Mouse (Mus musculus): ENCODE results near the gene Chad. TPM values are rescaled to one million over a fixed set of nuclear protein-coding genes. Genes with fewer than 3 reads are reported as not detected.
A peak's percentile ranks its signal among the peaks of the same experiment; 100 is the strongest.

Gene Chad
- total and polyA plus RNA-seq, 2 experiments from 2014 or later, result 0.44 TPM; not detected in 1

GRCm38 (mm10) chr11:94563821-94564220, 1.0 kb upstream of the Chad start:
- peak overlapping the region; percentile 42; the same call in 1 of the 2 replicates for H3K4me2 ChIP-seq (ENCODE audit: low read depth)
- no peak overlapping the region for H3K4me3 ChIP-seq (ENCODE audit: low read depth, low read length)
- H3K4me1 ChIP-seq (ENCODE audit: insufficient read depth), result peaks cover 6% of the 10 kb centered on the region; the same call in 1 of the 2 replicates
- H3K36me3 ChIP-seq (ENCODE audit: insufficient read depth), result no peaks in the 10 kb centered on the region
- no peaks in the 10 kb centered on the region for H3K27me3 ChIP-seq (ENCODE audit: insufficient read depth, low read length)
- H3K9me3 ChIP-seq (ENCODE audit: low read length), result no peaks in the 10 kb centered on the region
- ATAC-seq, result peak; percentile 56
- H3K27ac ChIP-seq (ENCODE audit: low read depth, low read length), result no peak overlapping the region
- 46% methylated on average over 5 of the region's 5 CpGs for WGBS
- no peak for TF ChIP-seq CTCF (IDR thresholded peaks at IDR 0.05; ENCODE audit: low read depth)
- H3K9ac ChIP-seq, result no peak overlapping the region
- DNase-seq, result no peak

- Histone ChIP-seq H3K9ac (0 out of 2 replicates have a peak overlapping the region, but pooled peaks have one; percentile 10), H3K27ac (ENCODE audit: low read depth, low read length) (no peak overlapping the region), H3K4me3 (ENCODE audit: low read depth, low read length) (peak overlapping the region; percentile 22), H3K4me2 (ENCODE audit: low read depth) (peak overlapping the region; percentile 42), H3K4me1 (ENCODE audit: insufficient read depth) (peaks cover 6% of the 10 kb centered on the region; the same call in 1 of the 2 replicates), H3K36me3 (ENCODE audit: insufficient read depth) (no peaks in the 10 kb centered on the region), H3K27me3 (ENCODE audit: insufficient read depth, low read length) (no peaks in the 10 kb centered on the region), H3K9me3 (ENCODE audit: low read length) (no peaks in the 10 kb centered on the region)
- TF ChIP-seq CTCF (IDR thresholded peaks at IDR 0.05; ENCODE audit: low read depth), result no peak
- ATAC-seq (no peak; the same call in 1 of the 2 replicates), DNase-seq (no peak)
- WGBS, result 14% methylated on average over 16 of the region's 16 CpGs
Measured at GRCm38 (mm10) chr11:94565151-94565479, 268 bp downstream of the Chad start.

GRCm38 (mm10) chr11:94566534-94566933, 1.7 kb downstream of the Chad start:
- no peak for ATAC-seq

GRCm38 (mm10) chr11:94567326-94567725, 2.5 kb downstream of the Chad start:
- H3K36me3 ChIP-seq (ENCODE audit: insufficient read depth), result no peaks in the 10 kb centered on the region
- no peak overlapping the region for H3K4me3 ChIP-seq (ENCODE audit: low read depth, low read length)
- WGBS, result 88% methylated on average over 7 of the region's 7 CpGs
- H3K27ac ChIP-seq (ENCODE audit: low read depth, low read length), result no peak overlapping the region
- no peak for TF ChIP-seq CTCF (IDR thresholded peaks at IDR 0.05; ENCODE audit: low read depth)
- no peaks in the 10 kb centered on the region for H3K27me3 ChIP-seq (ENCODE audit: insufficient read depth, low read length)
- ATAC-seq, result no peak
- H3K9ac ChIP-seq, result no peak overlapping the region
- H3K4me2 ChIP-seq (ENCODE audit: low read depth), result no peak overlapping the region
- no peaks in the 10 kb centered on the region for H3K9me3 ChIP-seq (ENCODE audit: low read length)
- no peak for DNase-seq
- peaks cover 6% of the 10 kb centered on the region; the same call in 1 of the 2 replicates for H3K4me1 ChIP-seq (ENCODE audit: insufficient read depth)

More at GRCm38 (mm10) chr11:94566534-94566933, 1.7 kb downstream of the Chad start:
- TF ChIP-seq CTCF (IDR thresholded peaks at IDR 0.05; ENCODE audit: low read depth), result no peak
- Histone ChIP-seq H3K27me3 (ENCODE audit: insufficient read depth, low read length) (no peaks in the 10 kb centered on the region), H3K9ac (no peak overlapping the region), H3K27ac (ENCODE audit: low read depth, low read length) (no peak overlapping the region), H3K4me1 (ENCODE audit: insufficient read depth) (peaks cover 6% of the 10 kb centered on the region; the same call in 1 of the 2 replicates), H3K36me3 (ENCODE audit: insufficient read depth) (no peaks in the 10 kb centered on the region), H3K4me3 (ENCODE audit: low read depth, low read length) (no peak overlapping the region), H3K9me3 (ENCODE audit: low read length) (no peaks in the 10 kb centered on the region), H3K4me2 (ENCODE audit: low read depth) (no peak overlapping the region)
- WGBS, result 85% methylated on average over 6 of the region's 6 CpGs
- no peak for DNase-seq

- H3K4me2 ChIP-seq (ENCODE audit: low read depth), result no peak overlapping the region
- H3K9me3 ChIP-seq (ENCODE audit: low read length), result no peaks in the 10 kb centered on the region
- no peaks in the 10 kb centered on the region for H3K4me1 ChIP-seq (ENCODE audit: insufficient read depth)
- no peak for ATAC-seq
- WGBS, result 51% methylated on average over 9 of the region's 9 CpGs
- TF ChIP-seq CTCF (IDR thresholded peaks at IDR 0.05; ENCODE audit: low read depth), result no peak
- no peak for DNase-seq
- H3K36me3 ChIP-seq (ENCODE audit: insufficient read depth), result no peaks in the 10 kb centered on the region
- no peak overlapping the region for H3K4me3 ChIP-seq (ENCODE audit: low read depth, low read length)
- H3K9ac ChIP-seq, result no peak overlapping the region
- H3K27me3 ChIP-seq (ENCODE audit: insufficient read depth, low read length), result no peaks in the 10 kb centered on the region
- no peak overlapping the region for H3K27ac ChIP-seq (ENCODE audit: low read depth, low read length)
Measured at GRCm38 (mm10) chr11:94570612-94571011, 5.8 kb downstream of the Chad start.

GRCm38 (mm10) chr11:94571850-94572249, 7.0 kb downstream of the Chad start:
- H3K9ac ChIP-seq, result no peak overlapping the region
- H3K27me3 ChIP-seq (ENCODE audit: insufficient read depth, low read length), result no peaks in the 10 kb centered on the region
- H3K36me3 ChIP-seq (ENCODE audit: insufficient read depth), result no peaks in the 10 kb centered on the region
- DNase-seq (no peak), ATAC-seq (no peak)
- no peak for TF ChIP-seq CTCF (IDR thresholded peaks at IDR 0.05; ENCODE audit: low read depth)
- H3K4me2 ChIP-seq (ENCODE audit: low read depth), result no peak overlapping the region
- H3K4me3 ChIP-seq (ENCODE audit: low read depth, low read length), result no peak overlapping the region
- no peak overlapping the region for H3K27ac ChIP-seq (ENCODE audit: low read depth, low read length)
- no peaks in the 10 kb centered on the region for H3K4me1 ChIP-seq (ENCODE audit: insufficient read depth)
- H3K9me3 ChIP-seq (ENCODE audit: low read length), result no peaks in the 10 kb centered on the region
- WGBS, result 95% methylated on average over 1 of the region's 1 CpGs

GRCm38 (mm10) chr11:94574560-94574959, 9.7 kb downstream of the Chad start:
- Histone ChIP-seq H3K4me2 (ENCODE audit: low read depth) (no peak overlapping the region), H3K9ac (no peak overlapping the region), H3K9me3 (ENCODE audit: low read length) (no peaks in the 10 kb centered on the region), H3K27me3 (ENCODE audit: insufficient read depth, low read length) (no peaks in the 10 kb centered on the region), H3K4me3 (ENCODE audit: low read depth, low read length) (no peak overlapping the region), H3K36me3 (ENCODE audit: insufficient read depth) (no peaks in the 10 kb centered on the region), H3K27ac (ENCODE audit: low read depth, low read length) (no peak overlapping the region), H3K4me1 (ENCODE audit: insufficient read depth) (no peaks in the 10 kb centered on the region)
- 28% methylated on average over 5 of the region's 7 CpGs for WGBS
- ATAC-seq (no peak), DNase-seq (no peak)
- TF ChIP-seq CTCF (IDR thresholded peaks at IDR 0.05; ENCODE audit: low read depth), result no peak
